Mouse (Mus musculus) liver, adult 2 months (tissue): Measurements from ENCODE around the gene Cdpf1. TPM values are rescaled to one million over a fixed set of nuclear protein-coding genes. Genes with fewer than 3 reads are reported as not detected.

ENCODE experiments used
- DNase-seq: peaks from one replicate; pipeline ENCODE4 v3.0.0-alpha.2; 2011; ENCODE audit warnings: low read depth, low spot score; ENCODE audit errors: extremely low read depth
- H3K27ac ChIP-seq: fragments of 200-500 bp; replicated peaks from 2 replicates; pipeline ENCODE4 v1.5.1; 2012; ENCODE audit warnings: low read depth, mild to moderate bottlenecking, control low read depth, inconsistent platforms, low read length; ENCODE audit not compliant: insufficient read depth
- H3K27me3 ChIP-seq: fragments of 200-500 bp; 2 replicates; pipeline ENCODE4 v1.6.1; 2012; ENCODE audit warnings: mild to moderate bottlenecking, moderate library complexity, low read length, inconsistent platforms; ENCODE audit not compliant: control insufficient read depth, insufficient read depth
- H3K36me3 ChIP-seq: fragments of 200-500 bp; 2 replicates; pipeline ENCODE4 v1.6.1; 2012; ENCODE audit warnings: low read length, inconsistent platforms; ENCODE audit not compliant: control insufficient read depth, insufficient read depth
- H3K4me1 ChIP-seq: fragments of 200-500 bp; 2 replicates; pipeline ENCODE4 v1.6.1; 2011; ENCODE audit warnings: low read length; ENCODE audit not compliant: control insufficient read depth, insufficient read depth
- H3K4me3 ChIP-seq: fragments of 200-500 bp; 2 replicates; pipeline ENCODE4 v1.5.1; 2011; ENCODE audit warnings: low read depth, mild to moderate bottlenecking, control low read depth, low read length, moderate library complexity; ENCODE audit not compliant: insufficient read depth
- H3K79me2 ChIP-seq: fragments of 200-500 bp; 2 replicates; pipeline ENCODE4 v1.6.1; 2012; ENCODE audit warnings: inconsistent platforms, mild to moderate bottlenecking, low read length, moderate library complexity; ENCODE audit not compliant: control insufficient read depth, insufficient read depth
- H3K9ac ChIP-seq: fragments of 200-500 bp; 2 replicates; pipeline ENCODE4 v1.6.1; 2012; ENCODE audit warnings: low read depth, mild to moderate bottlenecking, control low read depth, inconsistent platforms, low read length
- CTCF ChIP-seq: fragments of 200-500 bp; IDR thresholded peaks from 2 replicates; pipeline ENCODE4 v1.5.1; 2011; ENCODE audit warnings: low read depth, low read length, control low read depth
- POLR2A ChIP-seq: fragments of 200-500 bp; IDR thresholded peaks from 2 replicates; pipeline ENCODE4 v1.6.1; 2011; ENCODE audit warnings: low read length, control low read depth; ENCODE audit not compliant: insufficient read depth; ENCODE audit errors: extremely low read depth
- WGBS: fragments of 180-500 bp; shearing (Covaris S2); methylation state at CpG from one replicate; pipeline ENCODE4 v1.1.7; 2018; 5-methylcytosine and 5-hydroxymethylcytosine counted together
- polyA plus RNA-seq: library from polyadenylated mRNA; depleted of rRNA; stranded (reverse); fragments of >200 nt; gene quantifications from 2 replicates; pipeline ENCODE4 v1.2.3, GENCODE M21; 2012
- total RNA-seq: library from RNA; depleted of rRNA; stranded (reverse); fragments of >200 nt; gene quantifications from 2 replicates; pipeline ENCODE4 v1.2.3, GENCODE M21; 2014

The Cdpf1 gene
- total and polyA plus RNA-seq, 2 experiments: 11.6 to 19.6 TPM

- H3K79me2 ChIP-seq: peaks cover 12% of the 10 kb centered on the region; the same call in 1 of the 2 replicates
- H3K27ac ChIP-seq: peak overlapping the region; percentile 97
- H3K27me3 ChIP-seq: no peaks in the 10 kb centered on the region
- H3K36me3 ChIP-seq: peaks cover 16% of the 10 kb centered on the region; the same call in 1 of the 2 replicates
- H3K9ac ChIP-seq: peak overlapping the region; percentile 54
- 32% methylated on average over 7 of the region's 7 CpGs for WGBS
- DNase-seq: peak; percentile 55
- H3K4me3 ChIP-seq: no peak overlapping the region
- TF ChIP-seq CTCF: no peak
- no peak for TF ChIP-seq POLR2A
- H3K4me1 ChIP-seq: peaks cover 39% of the 10 kb centered on the region
Measured at GRCm38 (mm10) chr15:85775001-85775400, 36.5 kb downstream of the Cdpf1 start.

GRCm38 (mm10) chr15:85774419-85774818, 37.1 kb downstream of the Cdpf1 start:
- H3K27me3 ChIP-seq: no peaks in the 10 kb centered on the region
- H3K36me3 ChIP-seq: peaks cover 13% of the 10 kb centered on the region; the same call in 1 of the 2 replicates
- H3K79me2 ChIP-seq: peaks cover 10% of the 10 kb centered on the region; the same call in 1 of the 2 replicates
- DNase-seq: peak; percentile 99
- peak overlapping the region; percentile 40; the same call in 1 of the 2 replicates for H3K9ac ChIP-seq
- H3K4me3 ChIP-seq: no peak overlapping the region
- 20% methylated on average over 9 of the region's 9 CpGs for WGBS
- H3K4me1 ChIP-seq: peaks cover 43% of the 10 kb centered on the region
- TF ChIP-seq POLR2A: no peak
- TF ChIP-seq CTCF: no peak
- peak overlapping the region; percentile 97 for H3K27ac ChIP-seq

GRCm38 (mm10) chr15:85772146-85772740, 39.3 kb downstream of the Cdpf1 start:
- no peak for DNase-seq
- H3K79me2 ChIP-seq: peaks cover 12% of the 10 kb centered on the region; the same call in 1 of the 2 replicates
- H3K4me3 ChIP-seq: peak overlapping the region; percentile 53
- peaks cover 48% of the 10 kb centered on the region for H3K4me1 ChIP-seq
- H3K9ac ChIP-seq: peak overlapping the region; percentile 87
- TF ChIP-seq POLR2A (0 out of 2 replicates have a peak, but pooled peaks have one; percentile 5), CTCF (peak; percentile 39; the same call in 1 of the 2 replicates)
- 0 out of 2 replicates have a peak, but pooled peaks cover 2% of the 10 kb centered on the region for H3K36me3 ChIP-seq
- 13% methylated on average over 11 of the region's 11 CpGs for WGBS
- H3K27ac ChIP-seq: peak overlapping the region; percentile 99
- no peaks in the 10 kb centered on the region for H3K27me3 ChIP-seq

GRCm38 (mm10) chr15:85771306-85772121, 40.0 kb downstream of the Cdpf1 start:
- 21% methylated on average over 17 of the region's 17 CpGs for WGBS
- no peak overlapping the region for H3K4me3 ChIP-seq
- DNase-seq: peak; percentile 100
- peak overlapping the region; percentile 17; the same call in 1 of the 2 replicates for H3K9ac ChIP-seq
- H3K27me3 ChIP-seq: no peaks in the 10 kb centered on the region
- peaks cover 2% of the 10 kb centered on the region; the same call in 1 of the 2 replicates for H3K36me3 ChIP-seq
- no peak for TF ChIP-seq CTCF
- TF ChIP-seq POLR2A: no peak
- peaks cover 13% of the 10 kb centered on the region; the same call in 1 of the 2 replicates for H3K79me2 ChIP-seq
- H3K4me1 ChIP-seq: peaks cover 44% of the 10 kb centered on the region
- H3K27ac ChIP-seq: peak overlapping the region; percentile 92

- H3K4me1 ChIP-seq: peaks cover 36% of the 10 kb centered on the region
- whole genome bisulfite sequencing: 40% methylated on average over 8 of the region's 8 CpGs
Measured at GRCm38 (mm10) chr15:85768991-85769390, 42.5 kb downstream of the Cdpf1 start.

More at GRCm38 (mm10) chr15:85768991-85769390, 42.5 kb downstream of the Cdpf1 start:
- Histone ChIP-seq H3K4me3 (no peak overlapping the region), H3K36me3 (peaks cover 8% of the 10 kb centered on the region; the same call in 1 of the 2 replicates), H3K79me2 (peaks cover 12% of the 10 kb centered on the region; the same call in 1 of the 2 replicates), H3K27me3 (no peaks in the 10 kb centered on the region), H3K27ac (peak overlapping the region; percentile 78), H3K9ac (peak overlapping the region; percentile 19; the same call in 1 of the 2 replicates)
- no peak for TF ChIP-seq CTCF
- TF ChIP-seq POLR2A: no peak
- peak; percentile 62 for DNase-seq
